Mouse (Mus musculus) thymus, postnatal 25 days (tissue): Measurements from ENCODE around the gene Cradd.

Experiments used
- DNase-seq: peaks from one replicate; pipeline ENCODE4 v3.0.0; 2022

Cradd gene

GRCm38 (mm10) chr10:95323393-95324277 lies at the start of gene Cradd:
Gene Cradd, minus strand, starts transcription at chr10:95324133.
- peak; percentile 89 for DNase-seq

GRCm38 (mm10) chr10:95373340-95373739 lies 49.4 kb upstream of the Cradd start:
- DNase-seq, result no peak

GRCm38 (mm10) chr10:95371942-95372341 lies 48.0 kb upstream of the Cradd start:
- DNase-seq, result no peak

GRCm38 (mm10) chr10:95369190-95369589 lies 45.3 kb upstream of the Cradd start:
- no peak for DNase-seq

- DNase-seq, result no peak
Measured at GRCm38 (mm10) chr10:95368151-95368550, 44.2 kb upstream of the Cradd start.

- DNase-seq, result no peak
Measured at GRCm38 (mm10) chr10:95367661-95368089, 43.7 kb upstream of the Cradd start.

GRCm38 (mm10) chr10:95367241-95367640 lies 43.3 kb upstream of the Cradd start:
- DNase-seq, result no peak

- no peak for DNase-seq
Measured at GRCm38 (mm10) chr10:95362326-95362725, 38.4 kb upstream of the Cradd start.

- DNase-seq, result no peak
Measured at GRCm38 (mm10) chr10:95361260-95361841, 37.4 kb upstream of the Cradd start.

- DNase-seq, result no peak
Measured at GRCm38 (mm10) chr10:95360048-95360447, 36.1 kb upstream of the Cradd start.

GRCm38 (mm10) chr10:95357721-95358120 lies 33.8 kb upstream of the Cradd start:
- DNase-seq, result no peak

- DNase-seq, result no peak
Measured at GRCm38 (mm10) chr10:95356711-95357110, 32.8 kb upstream of the Cradd start.

GRCm38 (mm10) chr10:95355678-95356268 lies 31.8 kb upstream of the Cradd start:
- no peak for DNase-seq

GRCm38 (mm10) chr10:95354673-95355072 lies 30.7 kb upstream of the Cradd start:
- DNase-seq, result no peak

- no peak for DNase-seq
Measured at GRCm38 (mm10) chr10:95354047-95354446, 30.1 kb upstream of the Cradd start.

- no peak for DNase-seq
Measured at GRCm38 (mm10) chr10:95348457-95348856, 24.5 kb upstream of the Cradd start.

- DNase-seq, result no peak
Measured at GRCm38 (mm10) chr10:95347776-95348175, 23.8 kb upstream of the Cradd start.

- no peak for DNase-seq
Measured at GRCm38 (mm10) chr10:95342833-95343590, 19.1 kb upstream of the Cradd start.

GRCm38 (mm10) chr10:95340676-95341075 lies 16.7 kb upstream of the Cradd start:
- no peak for DNase-seq

GRCm38 (mm10) chr10:95337589-95337988 lies 13.7 kb upstream of the Cradd start:
- DNase-seq, result no peak

GRCm38 (mm10) chr10:95336781-95337544 lies 13.0 kb upstream of the Cradd start:
- DNase-seq, result no peak

GRCm38 (mm10) chr10:95334826-95335225 lies 10.9 kb upstream of the Cradd start:
- DNase-seq, result no peak
